Mouse (Mus musculus) limb, embryonic 13.5 days (tissue): ENCODE data around the gene Bmpr1a. TPM values are rescaled to one million over a fixed set of nuclear protein-coding genes. Genes with fewer than 3 reads are reported as not detected.
A peak's percentile ranks its signal among the peaks of the same experiment; 100 is the strongest.
"Not testable (repeated sequence)": the region's sequence is repeated elsewhere in the genome, so short reads cannot be mapped to it uniquely, and the experiment has no call there.

ENCODE experiments used
- ATAC-seq: fragments of 200-750 bp; cut with Nextera tagmentation; 2 replicates; pipeline ENCODE4 v1.8.0; 2017; ENCODE audit warnings: low read depth, moderate number of reproducible peaks, moderate TSS enrichment; ENCODE audit not compliant: low FRiP score
- H3K27ac ChIP-seq: fragments of 300-500 bp; sonication (generic); 2 replicates; pipeline ENCODE4 v1.5.1; 2015; ENCODE audit warnings: inconsistent platforms, mild to moderate bottlenecking, moderate library complexity
- H3K27me3 ChIP-seq: fragments of 300-500 bp; sonication (generic); 2 replicates; pipeline ENCODE4 v1.6.1; 2015; ENCODE audit warnings: mild to moderate bottlenecking, inconsistent platforms
- H3K36me3 ChIP-seq: fragments of 300-500 bp; sonication (generic); 2 replicates; pipeline ENCODE4 v1.6.1; 2015; ENCODE audit warnings: inconsistent platforms, mild to moderate bottlenecking, moderate library complexity
- H3K4me1 ChIP-seq: fragments of 300-500 bp; sonication (generic); 2 replicates; pipeline ENCODE4 v1.6.1; 2015; ENCODE audit warnings: inconsistent platforms
- H3K4me2 ChIP-seq: fragments of 300-500 bp; sonication (generic); replicated peaks from 2 replicates; pipeline ENCODE4 v1.6.1; 2015; ENCODE audit warnings: inconsistent platforms, mild to moderate bottlenecking, moderate library complexity
- H3K4me3 ChIP-seq: fragments of 300-500 bp; sonication (generic); 2 replicates; pipeline ENCODE4 v1.5.1; 2015; ENCODE audit warnings: moderate library complexity, mild to moderate bottlenecking, inconsistent platforms
- H3K9ac ChIP-seq: fragments of 300-500 bp; sonication (generic); 2 replicates; pipeline ENCODE4 v1.6.1; 2015; ENCODE audit warnings: mild to moderate bottlenecking, inconsistent platforms
- H3K9me3 ChIP-seq: fragments of 300-500 bp; sonication (generic); 2 replicates; pipeline ENCODE4 v1.6.1; 2016; ENCODE audit warnings: inconsistent platforms
- WGBS: fragments of 180-500 bp; shearing (Covaris S2); methylation state at CpG from one replicate; pipeline ENCODE4 v1.1.7; 2015; 5-methylcytosine and 5-hydroxymethylcytosine counted together
- polyA plus RNA-seq: library from polyadenylated mRNA; unstranded; fragments of >200 nt; fragmentation: Nextera tagmentation; extraction: Ambion mirVana; gene quantifications from 2 replicates; pipeline ENCODE4 v1.2.1, GENCODE M21; 2015

Bmpr1a gene
- polyA plus RNA-seq, 1 experiment from 2014 or later = 71.3 TPM

DNA sequence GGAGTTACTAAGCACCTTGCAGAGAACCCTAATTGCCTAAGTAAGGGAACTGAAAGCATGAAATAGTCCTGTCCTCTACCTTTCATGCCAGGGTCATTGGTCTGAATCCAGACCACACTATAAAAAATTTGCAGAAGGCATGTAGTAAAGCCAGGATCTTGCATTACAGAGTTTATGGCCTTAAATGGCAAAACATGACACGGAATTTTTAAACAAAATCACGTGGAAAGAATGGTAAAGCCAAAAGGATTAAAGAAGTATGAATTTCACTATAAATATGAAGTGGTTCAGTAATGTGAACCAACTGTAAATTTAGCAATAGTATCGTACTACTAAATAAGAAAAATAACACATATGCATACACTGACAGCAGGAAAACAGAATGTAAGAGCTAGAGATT lies 57.8 kb downstream of the Bmpr1a start:
- ATAC-seq = no peak
- peaks cover 47% of the 10 kb centered on the region for H3K36me3 ChIP-seq
- no peak overlapping the region for H3K27ac ChIP-seq
- H3K27me3 ChIP-seq = no peaks in the 10 kb centered on the region
- no peak overlapping the region for H3K9ac ChIP-seq
- no peak overlapping the region for H3K4me2 ChIP-seq
- H3K9me3 ChIP-seq = no peaks in the 10 kb centered on the region
- H3K4me3 ChIP-seq = no peak overlapping the region
- WGBS = 40% methylated on average over 3 of the region's 3 CpGs
- H3K4me1 ChIP-seq = peaks cover 20% of the 10 kb centered on the region

DNA sequence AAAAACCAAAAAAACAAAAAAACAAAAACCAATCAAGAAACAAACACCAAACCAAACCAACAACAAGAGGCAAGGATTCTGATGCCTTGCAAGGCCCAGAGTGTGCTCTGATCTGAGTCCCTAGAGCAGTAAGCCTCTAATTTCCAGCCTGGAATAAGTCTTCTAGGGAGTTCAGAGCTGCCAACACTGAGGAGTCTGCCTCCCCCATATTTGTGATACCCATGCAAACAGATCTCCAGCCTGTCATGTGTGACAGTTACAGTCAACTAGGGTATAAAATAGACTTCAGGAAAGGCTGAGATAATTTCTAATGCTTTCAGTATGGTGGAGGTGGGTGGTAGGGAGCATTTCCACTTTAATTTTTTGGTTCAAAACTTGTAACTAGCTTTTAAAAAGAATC lies 58.2 kb downstream of the Bmpr1a start:
- peaks cover 19% of the 10 kb centered on the region for H3K4me1 ChIP-seq
- no peak for ATAC-seq
- H3K9me3 ChIP-seq = no peaks in the 10 kb centered on the region
- H3K4me3 ChIP-seq = no peak overlapping the region
- no peak overlapping the region for H3K9ac ChIP-seq
- H3K36me3 ChIP-seq = peaks cover 50% of the 10 kb centered on the region
- no peak overlapping the region for H3K4me2 ChIP-seq
- H3K27me3 ChIP-seq = no peaks in the 10 kb centered on the region
- H3K27ac ChIP-seq = no peak overlapping the region; the same call in 1 of the 2 replicates

DNA sequence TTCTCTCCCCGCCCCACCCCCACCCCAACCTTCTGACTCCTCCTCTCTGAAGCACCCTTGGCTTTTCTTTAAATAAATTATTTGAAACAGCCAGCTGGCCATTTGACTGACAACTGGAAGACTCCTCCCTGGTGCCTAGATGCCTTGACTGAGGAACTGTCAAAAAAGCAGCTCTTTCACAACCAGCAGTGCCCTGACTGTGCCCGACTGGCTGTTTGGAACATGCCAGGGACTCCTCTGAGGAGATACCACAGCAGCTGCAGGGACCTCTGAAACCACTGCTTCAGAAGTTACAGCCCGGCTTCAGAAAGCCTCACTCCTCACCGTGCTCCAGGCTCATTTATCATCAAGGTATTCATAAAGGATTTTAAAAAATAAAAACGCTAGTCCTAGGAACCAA lies 58.8 kb downstream of the Bmpr1a start:
- no peak overlapping the region for H3K9ac ChIP-seq
- WGBS = 83% methylated on average over 5 of the region's 5 CpGs
- H3K27me3 ChIP-seq = no peaks in the 10 kb centered on the region
- no peak overlapping the region for H3K4me2 ChIP-seq
- H3K27ac ChIP-seq = peak overlapping the region; percentile 15; the same call in 1 of the 2 replicates
- peaks cover 13% of the 10 kb centered on the region for H3K4me1 ChIP-seq
- H3K36me3 ChIP-seq = peaks cover 55% of the 10 kb centered on the region
- no peak for ATAC-seq
- H3K4me3 ChIP-seq = no peak overlapping the region
- no peaks in the 10 kb centered on the region for H3K9me3 ChIP-seq

DNA sequence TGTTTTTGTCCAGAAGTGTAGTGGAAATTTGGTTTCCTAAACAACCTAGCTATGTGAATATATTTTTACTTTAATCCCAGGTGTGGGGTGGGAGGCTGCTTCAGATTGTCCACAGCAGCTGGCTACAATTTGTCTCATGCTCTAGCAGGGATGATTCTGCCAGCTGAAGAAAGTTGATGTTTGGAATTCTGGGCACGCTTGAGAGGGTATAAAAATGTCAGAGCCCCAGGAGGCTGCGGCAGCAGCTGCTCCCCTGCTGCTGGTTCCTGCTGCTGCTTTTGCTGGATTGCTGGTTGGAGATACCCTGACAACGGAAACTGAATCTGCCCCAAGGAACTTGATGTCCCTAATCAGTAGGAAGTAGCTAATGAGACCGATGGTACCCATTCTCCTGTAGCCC lies 60.6 kb downstream of the Bmpr1a start:
- no peak overlapping the region for H3K27ac ChIP-seq
- peaks cover 60% of the 10 kb centered on the region for H3K36me3 ChIP-seq
- WGBS = 69% methylated on average over 4 of the region's 4 CpGs
- H3K4me2 ChIP-seq = no peak overlapping the region
- peak; percentile 28; the same call in 1 of the 2 replicates for ATAC-seq
- peaks cover 13% of the 10 kb centered on the region for H3K4me1 ChIP-seq
- no peaks in the 10 kb centered on the region for H3K27me3 ChIP-seq
- H3K9ac ChIP-seq = no peak overlapping the region
- H3K4me3 ChIP-seq = no peak overlapping the region
- no peaks in the 10 kb centered on the region for H3K9me3 ChIP-seq

DNA sequence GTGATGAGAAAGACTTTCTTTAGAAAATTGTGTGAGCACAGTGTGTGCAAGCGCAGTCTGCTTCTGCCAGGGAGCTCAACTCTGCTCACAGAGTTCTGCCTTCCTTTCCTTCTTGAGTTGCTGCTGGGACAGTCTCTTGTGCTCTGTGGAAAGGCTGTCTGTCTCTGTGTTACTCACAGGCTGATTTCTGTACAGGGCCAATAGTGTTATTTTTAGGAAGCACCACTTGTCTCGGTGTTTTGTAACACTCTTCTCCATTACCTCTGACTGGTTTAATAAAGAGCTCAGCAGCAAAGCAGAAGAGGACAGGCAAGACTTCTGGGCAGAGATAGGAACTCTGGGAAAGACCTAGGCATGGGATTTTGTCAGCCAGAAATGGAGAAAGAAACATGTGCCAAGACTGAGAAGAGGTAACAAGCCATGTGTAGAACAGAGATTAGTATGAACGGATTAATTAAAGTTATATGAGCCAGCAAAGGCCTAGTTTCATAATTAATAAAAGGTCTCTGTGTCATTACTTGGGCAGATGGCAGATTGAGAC lies 62.5 kb downstream of the Bmpr1a start:
- Histone ChIP-seq H3K4me3 (no peak overlapping the region), H3K36me3 (peaks cover 60% of the 10 kb centered on the region), H3K4me1 (peaks cover 8% of the 10 kb centered on the region), H3K27me3 (no peaks in the 10 kb centered on the region), H3K9me3 (no peaks in the 10 kb centered on the region), H3K9ac (no peak overlapping the region), H3K4me2 (no peak overlapping the region), H3K27ac (no peak overlapping the region)
- 92% methylated on average over 3 of the region's 3 CpGs for WGBS
- ATAC-seq = no peak

DNA sequence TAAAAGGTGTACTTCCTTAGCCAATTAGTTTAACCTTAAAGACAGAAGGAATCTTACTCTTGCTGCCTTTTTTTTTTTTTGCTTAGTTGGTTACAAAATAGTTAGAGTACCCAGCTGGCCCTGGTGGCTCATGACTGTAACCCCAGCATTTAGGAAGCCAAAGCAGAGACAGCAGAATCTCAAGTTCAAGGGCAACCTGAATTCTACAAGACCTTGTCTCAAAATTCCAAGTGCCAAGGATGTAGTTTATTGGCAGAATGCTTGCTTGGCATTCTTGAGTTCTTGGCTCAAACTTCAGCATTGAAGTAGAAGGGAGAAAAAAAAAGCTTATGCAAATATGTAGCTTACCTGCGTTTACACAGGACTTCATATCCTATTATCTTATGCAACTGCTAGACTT lies 74.1 kb downstream of the Bmpr1a start:
- ATAC-seq = no peak
- Histone ChIP-seq H3K9ac (no peak overlapping the region), H3K9me3 (no peaks in the 10 kb centered on the region), H3K27me3 (no peaks in the 10 kb centered on the region), H3K27ac (no peak overlapping the region), H3K4me3 (no peak overlapping the region), H3K4me2 (no peak overlapping the region), H3K36me3 (peaks cover 74% of the 10 kb centered on the region), H3K4me1 (no peaks in the 10 kb centered on the region)
- 88% methylated on average over 1 of the region's 1 CpGs for WGBS

DNA sequence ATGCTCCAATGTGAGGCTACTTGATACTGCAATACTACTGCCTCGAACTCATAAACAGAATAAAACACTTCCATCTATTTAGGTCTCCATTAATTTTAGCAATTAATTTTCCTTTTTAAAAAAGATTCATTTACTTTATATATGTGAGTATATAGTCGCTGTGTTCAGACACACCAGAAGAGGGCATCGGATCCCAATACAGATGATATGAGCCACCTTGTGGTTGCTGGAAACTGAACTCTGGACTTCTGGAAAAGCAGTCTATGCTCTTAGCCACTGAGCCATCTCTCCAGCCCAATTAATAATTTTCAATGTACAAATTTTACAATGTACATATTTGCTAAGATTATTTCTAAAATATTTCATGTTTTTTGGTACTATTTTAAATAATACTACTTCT lies 74.9 kb downstream of the Bmpr1a start:
- no peak overlapping the region for H3K27ac ChIP-seq
- no peak for ATAC-seq
- H3K9ac ChIP-seq = no peak overlapping the region
- H3K4me1 ChIP-seq = no peaks in the 10 kb centered on the region
- no peaks in the 10 kb centered on the region for H3K9me3 ChIP-seq
- H3K36me3 ChIP-seq = peaks cover 82% of the 10 kb centered on the region
- H3K4me2 ChIP-seq = no peak overlapping the region
- WGBS = 91% methylated on average over 3 of the region's 3 CpGs
- no peaks in the 10 kb centered on the region for H3K27me3 ChIP-seq
- no peak overlapping the region for H3K4me3 ChIP-seq

DNA sequence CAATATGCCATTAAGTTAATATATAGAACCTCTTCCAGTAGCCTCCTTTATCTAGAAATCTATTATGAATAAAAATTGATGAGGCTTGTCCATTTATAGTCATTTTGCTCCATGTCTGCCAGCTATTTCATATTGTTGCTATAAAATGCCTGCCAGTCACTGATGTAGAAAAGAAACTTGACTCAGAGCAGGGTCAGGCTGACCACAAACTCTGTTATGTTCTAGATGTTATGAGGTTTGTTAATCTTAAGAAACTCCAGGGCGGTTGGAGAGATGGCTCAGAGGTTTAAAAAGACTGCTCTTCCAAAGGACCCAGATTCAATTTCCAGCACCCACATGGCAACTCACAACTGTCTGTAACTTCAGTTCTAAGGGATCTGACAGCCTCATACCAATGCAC lies 82.1 kb downstream of the Bmpr1a start:
- WGBS = 95% methylated on average over 1 of the region's 1 CpGs
- Histone ChIP-seq H3K4me1 (no peaks in the 10 kb centered on the region), H3K36me3 (peaks cover 84% of the 10 kb centered on the region), H3K27ac (no peak overlapping the region), H3K4me2 (no peak overlapping the region), H3K27me3 (no peaks in the 10 kb centered on the region), H3K4me3 (no peak overlapping the region), H3K9ac (no peak overlapping the region), H3K9me3 (no peaks in the 10 kb centered on the region)
- no peak for ATAC-seq

DNA sequence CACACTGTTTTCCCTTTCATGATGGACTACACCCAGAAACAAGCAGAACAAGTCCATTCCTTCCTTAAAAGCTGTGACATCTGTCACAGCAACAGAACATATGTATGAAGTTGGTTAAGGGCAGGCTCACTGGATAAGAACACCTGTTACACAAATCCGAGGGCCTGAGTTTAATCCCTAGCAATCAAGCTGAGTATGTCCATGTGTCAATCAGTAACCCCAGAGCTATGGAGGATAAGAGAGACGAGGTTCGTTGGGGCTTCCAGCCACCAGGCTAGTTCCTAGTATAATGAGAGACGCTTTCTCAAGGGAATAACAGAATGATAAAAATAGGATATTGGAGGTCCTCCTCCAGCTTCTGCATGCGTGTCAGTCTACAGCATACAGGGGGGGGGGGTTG lies 85.6 kb downstream of the Bmpr1a start:
- Histone ChIP-seq H3K4me3 (no peak overlapping the region), H3K4me1 (no peaks in the 10 kb centered on the region), H3K9me3 (no peaks in the 10 kb centered on the region), H3K27me3 (no peaks in the 10 kb centered on the region), H3K36me3 (peaks cover 81% of the 10 kb centered on the region), H3K9ac (no peak overlapping the region), H3K4me2 (no peak overlapping the region), H3K27ac (no peak overlapping the region)
- WGBS = 80% methylated on average over 5 of the region's 5 CpGs
- no peak for ATAC-seq

DNA sequence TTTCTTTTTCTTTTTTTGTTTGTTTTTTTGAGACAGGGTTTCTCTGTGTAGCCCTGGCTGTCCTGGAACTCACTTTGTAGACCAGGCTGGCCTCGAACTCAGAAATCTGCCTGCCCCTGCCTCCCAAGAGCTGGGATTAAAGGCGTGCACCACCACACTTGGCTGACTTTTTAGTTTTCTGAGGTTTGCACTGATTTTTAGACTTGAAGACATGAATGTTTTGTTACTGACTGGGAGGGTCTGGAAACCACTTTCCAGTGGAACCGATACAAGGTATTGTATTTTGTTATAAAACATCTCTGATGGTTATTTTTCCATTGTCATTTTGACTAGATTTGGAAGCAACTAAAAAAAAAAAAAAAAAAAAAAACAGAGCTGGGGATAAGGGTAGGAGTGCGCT lies 86.2 kb downstream of the Bmpr1a start:
- not testable (repeated sequence) for H3K9ac ChIP-seq, H3K4me2 ChIP-seq, ATAC-seq, H3K4me3 ChIP-seq, H3K9me3 ChIP-seq, H3K27ac ChIP-seq, H3K27me3 ChIP-seq, H3K4me1 ChIP-seq
- H3K36me3 ChIP-seq = peaks cover 81% of the 10 kb centered on the region
- WGBS = 92% methylated on average over 4 of the region's 4 CpGs

DNA sequence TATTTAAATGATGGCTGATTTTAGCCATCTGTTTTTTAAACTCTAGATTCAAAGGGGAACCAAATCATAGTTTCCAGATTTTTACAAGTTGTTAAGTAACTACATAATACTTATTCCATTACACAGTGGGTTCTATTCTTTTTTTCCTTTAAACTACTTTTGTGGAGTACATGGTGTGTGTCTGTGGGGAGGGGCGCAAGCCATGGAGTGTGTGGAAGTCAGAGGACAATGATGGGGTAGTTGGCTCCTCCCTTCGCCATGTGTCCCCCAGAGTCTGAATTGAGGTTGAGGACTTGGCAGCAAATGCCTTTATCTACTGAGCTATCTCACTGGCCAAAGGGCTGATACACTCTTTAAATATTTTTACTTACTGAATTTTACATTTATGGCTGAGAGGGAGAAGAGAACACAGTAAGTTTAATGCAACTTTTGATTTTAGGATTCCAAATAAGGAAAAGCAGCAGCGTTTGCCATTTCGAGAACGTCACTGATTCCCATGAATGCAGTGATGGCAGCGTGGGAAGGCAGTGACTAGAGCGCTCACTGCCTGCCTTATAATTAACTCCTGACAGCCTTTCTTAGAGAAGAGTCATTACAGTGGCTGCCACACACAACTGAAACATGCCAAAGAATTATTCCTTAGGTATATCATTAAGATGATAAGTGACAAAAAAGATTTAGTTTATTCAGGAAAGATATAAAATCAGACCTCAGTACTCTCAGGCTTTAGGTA lies 90.8 kb downstream of the Bmpr1a start:
- Histone ChIP-seq H3K9me3 (no peaks in the 10 kb centered on the region), H3K27me3 (no peaks in the 10 kb centered on the region), H3K4me1 (no peaks in the 10 kb centered on the region), H3K36me3 (peaks cover 78% of the 10 kb centered on the region), H3K27ac (no peak overlapping the region), H3K4me3 (no peak overlapping the region), H3K9ac (no peak overlapping the region), H3K4me2 (no peak overlapping the region)
- 87% methylated on average over 7 of the region's 7 CpGs for WGBS
- no peak for ATAC-seq

DNA sequence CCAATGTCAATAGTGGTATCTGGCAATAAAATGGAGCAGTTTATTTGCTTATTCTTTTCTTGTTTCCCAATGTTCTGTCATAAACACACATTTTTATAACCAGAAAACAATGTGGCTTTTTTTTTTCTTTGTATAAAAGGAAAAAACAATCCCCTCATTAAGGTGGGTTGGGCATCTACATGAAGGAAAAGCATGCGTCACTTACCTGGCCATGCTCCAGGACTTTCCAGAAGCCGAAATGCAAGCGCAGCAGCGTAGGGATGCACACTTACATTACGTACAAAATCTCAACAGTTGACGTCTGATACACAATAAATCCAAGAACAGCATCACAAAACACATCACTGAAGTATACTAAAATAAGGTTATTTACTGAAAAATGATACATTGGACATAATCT lies 92.4 kb downstream of the Bmpr1a start:
- H3K4me2 ChIP-seq = no peak overlapping the region
- no peak overlapping the region for H3K9ac ChIP-seq
- H3K4me3 ChIP-seq = no peak overlapping the region
- no peak for ATAC-seq
- no peaks in the 10 kb centered on the region for H3K27me3 ChIP-seq
- H3K9me3 ChIP-seq = no peaks in the 10 kb centered on the region
- no peak overlapping the region for H3K27ac ChIP-seq
- H3K36me3 ChIP-seq = peaks cover 86% of the 10 kb centered on the region
- WGBS = 99% methylated on average over 6 of the region's 6 CpGs
- no peaks in the 10 kb centered on the region for H3K4me1 ChIP-seq

DNA sequence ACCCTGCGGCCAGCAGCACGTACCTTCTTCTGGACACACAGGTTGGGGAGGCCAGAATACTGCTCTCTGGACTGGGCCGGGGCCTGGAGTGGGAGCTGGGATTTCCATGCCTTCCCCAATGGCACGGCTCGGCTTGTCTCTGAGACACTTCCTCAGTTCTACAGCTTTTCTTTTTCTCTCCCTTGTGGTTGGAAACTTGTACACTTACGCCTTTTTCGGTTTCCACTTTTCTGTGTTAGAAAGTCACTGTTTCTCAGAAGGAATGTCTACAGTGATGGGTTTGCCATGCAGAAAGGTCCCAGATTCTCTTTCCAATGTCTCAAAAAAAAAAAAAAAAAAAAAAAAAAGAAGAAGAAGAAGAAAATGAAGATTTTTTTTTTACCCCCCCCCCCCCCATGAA lies 99.7 kb downstream of the Bmpr1a start:
- Histone ChIP-seq H3K9me3 (no peaks in the 10 kb centered on the region), H3K4me2 (no peak overlapping the region), H3K27me3 (no peaks in the 10 kb centered on the region), H3K4me1 (no peaks in the 10 kb centered on the region), H3K4me3 (no peak overlapping the region), H3K9ac (no peak overlapping the region), H3K36me3 (peaks cover 86% of the 10 kb centered on the region), H3K27ac (no peak overlapping the region)
- WGBS = 97% methylated on average over 7 of the region's 7 CpGs
- no peak for ATAC-seq
